In the genomic region with DNA sequence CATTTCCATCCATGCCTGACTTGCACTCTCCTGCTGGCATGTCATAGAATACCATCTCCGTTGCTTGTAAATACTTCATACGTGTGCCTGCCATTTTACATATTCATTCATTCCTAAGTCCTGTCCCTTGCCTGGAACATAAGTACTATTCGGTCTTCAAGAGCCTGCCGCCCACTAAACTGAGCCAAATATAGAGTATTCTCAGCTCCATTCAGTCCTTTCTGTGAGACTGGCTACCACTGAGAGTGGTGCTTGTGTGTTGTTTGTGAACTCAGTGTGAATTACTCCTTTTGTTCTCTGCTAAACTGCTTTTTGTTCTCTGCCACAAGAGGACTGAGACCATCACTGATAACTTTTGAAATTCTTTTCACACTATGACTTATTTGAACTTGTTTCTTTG, we compare ENCODE assay signal across 16 mouse cellular contexts.
"Had no signal": no experiment of that assay in that cellular context is flagged by ENCODE, and none has a peak within 500 bp of the region (broad histone marks: within the 10 kb centered on the region; RNA-seq: fewer than 3 reads in every experiment).

No protein-coding gene starts in this region.

- H3K9ac ChIP-seq: neural tube, embryonic 12.5 days; neural tube, embryonic 13.5 days; stomach, embryonic 15.5 days had no signal

- H3K4me3 ChIP-seq: neural tube, embryonic 12.5 days; neural tube, embryonic 13.5 days; stomach, embryonic 15.5 days had no signal

- H3K27me3 ChIP-seq: neural tube, embryonic 12.5 days; neural tube, embryonic 13.5 days; stomach, embryonic 15.5 days had no signal

- H3K27ac ChIP-seq: neural tube, embryonic 12.5 days; neural tube, embryonic 13.5 days; stomach, embryonic 15.5 days; stomach, postnatal 0 days had no signal

- H3K9me3 ChIP-seq: neural tube, embryonic 12.5 days; neural tube, embryonic 13.5 days; stomach, embryonic 15.5 days had no signal

- H3K36me3 ChIP-seq: neural tube, embryonic 12.5 days; neural tube, embryonic 13.5 days; stomach, embryonic 15.5 days had no signal

- DNase-seq: retina, postnatal 1 day; right cerebral cortex, adult 18-20 months; right cerebral cortex, postnatal 14 days; right cerebral cortex, postnatal 25 days; right cerebral cortex, postnatal 4 days; spleen, adult 18-20 months; thymus, adult 18-20 months; thymus, adult 2 months; thymus, postnatal 14 days; thymus, postnatal 25 days; thymus, postnatal 36 days; thymus, postnatal 4 days had no signal

- H3K4me2 ChIP-seq: neural tube, embryonic 12.5 days; neural tube, embryonic 13.5 days; stomach, embryonic 15.5 days had no signal

- H3K4me1 ChIP-seq: stomach, embryonic 15.5 days had no signal
